Mouse (Mus musculus) gastrocnemius, postnatal 36 days (tissue): ENCODE data around the gene Mark3. TPM values are rescaled to one million over a fixed set of nuclear protein-coding genes. Genes with fewer than 3 reads are reported as not detected.
"Not testable (repeated sequence)": the region's sequence is repeated elsewhere in the genome, so short reads cannot be mapped to it uniquely, and the experiment has no call there.

Experiments used
- DNase-seq, 2 experiments: peaks; one replicate each; pipeline ENCODE4 v3.0.0; 2022
- intact Hi-C: fragments of 180-260 bp; cut with DNase I; formaldehyde crosslinking; loops from one replicate; pipeline ENCODE4 v1.15.1; 2025
- total RNA-seq, 2 experiments: library from RNA; stranded (reverse); gene quantifications; 2 replicates each; pipeline ENCODE4 v1.2.3; 2021

Gene Mark3
- total RNA-seq, 2 experiments from 2014 or later, result 49.6 to 51.3 TPM

- intact Hi-C loops, result no loop called here
- DNase-seq, result no peak
Observed at GRCm38 (mm10) chr12:111614475-111615141, 40.3 kb downstream of the Mark3 start.

- intact Hi-C loops, result no loop called here
- DNase-seq, result no peak
Observed at GRCm38 (mm10) chr12:111618266-111618665, 43.9 kb downstream of the Mark3 start.

GRCm38 (mm10) chr12:111648061-111648645 lies 73.8 kb downstream of the Mark3 start:
- peak; percentile 25 to 56 for DNase-seq
- intact Hi-C loops, result loop anchor here (10.0 kb wide), 1 partner anchor 223 kb away; no protein-coding TSS in a partner anchor

- DNase-seq, result no peak
- intact Hi-C loops, result no loop called here
Observed at GRCm38 (mm10) chr12:111652953-111653352, 78.6 kb downstream of the Mark3 start.

GRCm38 (mm10) chr12:111653434-111653833 lies 79.1 kb downstream of the Mark3 start:
- peak; percentile 49 to 51 for DNase-seq
- intact Hi-C loops, result no loop called here

GRCm38 (mm10) chr12:111655695-111656094 lies 81.4 kb downstream of the Mark3 start:
- no peak for DNase-seq

GRCm38 (mm10) chr12:111659331-111659730 lies 85.0 kb downstream of the Mark3 start:
- intact Hi-C loops, result no loop called here
- DNase-seq, result no peak

More at GRCm38 (mm10) chr12:111655695-111656094, 81.4 kb downstream of the Mark3 start:
- intact Hi-C loops, result no loop called here

- intact Hi-C loops, result no loop called here
Observed at GRCm38 (mm10) chr12:111660628-111661027, 86.3 kb downstream of the Mark3 start.

GRCm38 (mm10) chr12:111661554-111661953 lies 87.2 kb downstream of the Mark3 start:
- intact Hi-C loops, DNase-seq: not testable (repeated sequence)

More at GRCm38 (mm10) chr12:111660628-111661027, 86.3 kb downstream of the Mark3 start:
- DNase-seq, result no peak

GRCm38 (mm10) chr12:111663228-111664143 lies 89.2 kb downstream of the Mark3 start:
- intact Hi-C loops, result no loop called here
- no peak for DNase-seq

GRCm38 (mm10) chr12:111664144-111664634 lies 89.9 kb downstream of the Mark3 start:
- peak in 1 of 2 experiments; percentile 26 for DNase-seq
- intact Hi-C loops, result no loop called here

- intact Hi-C loops, result no loop called here
- no peak for DNase-seq
Observed at GRCm38 (mm10) chr12:111665041-111665880, 90.9 kb downstream of the Mark3 start.

GRCm38 (mm10) chr12:111666380-111666779 lies 92.1 kb downstream of the Mark3 start:
- intact Hi-C loops, result loop anchor here (2.0 kb wide), 1 partner anchor 66 kb away; no protein-coding TSS in a partner anchor
- no peak for DNase-seq

GRCm38 (mm10) chr12:111667421-111667820 lies 93.1 kb downstream of the Mark3 start:
- intact Hi-C loops, result loop anchor here (2.0 kb wide), 1 partner anchor 65 kb away; no protein-coding TSS in a partner anchor
- DNase-seq, result no peak

GRCm38 (mm10) chr12:111668457-111668912 lies 94.2 kb downstream of the Mark3 start:
- peak; percentile 93 to 97 for DNase-seq
- intact Hi-C loops, result loop anchor here (2.0 kb wide), 1 partner anchor 26 kb away; no protein-coding TSS in a partner anchor

- DNase-seq, result peak in 1 of 2 experiments; percentile 40
- intact Hi-C loops, result loop anchor here (2.0 kb wide), 1 partner anchor 26 kb away; no protein-coding TSS in a partner anchor
Observed at GRCm38 (mm10) chr12:111669000-111669788, 94.9 kb downstream of the Mark3 start.

- no peak for DNase-seq
- intact Hi-C loops, result loop anchor here (2.0 kb wide), 1 partner anchor 25 kb away; no protein-coding TSS in a partner anchor
Observed at GRCm38 (mm10) chr12:111669961-111670360, 95.6 kb downstream of the Mark3 start.

- no peak for DNase-seq
- intact Hi-C loops, result no loop called here
Observed at GRCm38 (mm10) chr12:111670371-111670971, 96.1 kb downstream of the Mark3 start.
